Mouse (Mus musculus) cerebellum, postnatal 36 days (tissue): ENCODE results near the gene Sez6.

Experiments
- DNase-seq, 2 experiments: peaks; one replicate each; pipeline ENCODE4 v3.0.0; 2021 to 2022; ENCODE audit warnings: mixed read lengths in 2 of 2

The Sez6 gene

GRCm38 (mm10) chr11:77981609-77982440 lies 51.2 kb downstream of the Sez6 start:
- peak; percentile 90 to 95 for DNase-seq

GRCm38 (mm10) chr11:77982441-77982905 lies 51.9 kb downstream of the Sez6 start, which contains the start of gene Phf12:
Gene Phf12 (plus strand): TSS chr11:77982754.
- peak; percentile 99 to 100 for DNase-seq

- DNase-seq, result peak in 1 of 2 experiments; percentile 38
Observed at GRCm38 (mm10) chr11:77983191-77983936, 52.8 kb downstream of the Sez6 start.

GRCm38 (mm10) chr11:77983937-77984835 lies 53.6 kb downstream of the Sez6 start:
- DNase-seq, result peak; percentile 68 to 73

GRCm38 (mm10) chr11:77984836-77985231 lies 54.2 kb downstream of the Sez6 start:
- DNase-seq, result peak; percentile 46 to 57

- no peak for DNase-seq
Observed at GRCm38 (mm10) chr11:77985541-77986065, 55.0 kb downstream of the Sez6 start.

GRCm38 (mm10) chr11:77989071-77989690 lies 58.6 kb downstream of the Sez6 start:
- DNase-seq, result peak; percentile 56 to 65

GRCm38 (mm10) chr11:77995556-77995955 lies 65.0 kb downstream of the Sez6 start:
- no peak for DNase-seq

GRCm38 (mm10) chr11:78006446-78006845 lies 75.8 kb downstream of the Sez6 start:
- DNase-seq, result no peak

- DNase-seq, result peak; percentile 75 to 83
Observed at GRCm38 (mm10) chr11:78019676-78020075, 89.1 kb downstream of the Sez6 start.

GRCm38 (mm10) chr11:78023607-78024006 lies 93.0 kb downstream of the Sez6 start:
- DNase-seq, result peak in 1 of 2 experiments; percentile 31
